Mouse (Mus musculus): ENCODE measurements around the gene Pbx4. TPM values are rescaled to one million over a fixed set of nuclear protein-coding genes. Genes with fewer than 3 reads are reported as not detected.

The Pbx4 gene
- polyA plus RNA-seq, 1 experiment from 2014 or later: 3.1 TPM

GRCm38 (mm10) chr8:69799261-69799660, 33.0 kb upstream of the Pbx4 start:
- peaks cover 100% of the 10 kb centered on the region for H3K36me3 ChIP-seq
- no peaks in the 10 kb centered on the region for H3K4me1 ChIP-seq
- no peak overlapping the region for H3K27ac ChIP-seq
- no peaks in the 10 kb centered on the region for H3K9me3 ChIP-seq (replicated peaks)
- no peak for ATAC-seq
- H3K27me3 ChIP-seq (replicated peaks): no peaks in the 10 kb centered on the region
- 88% methylated on average over 8 of the region's 8 CpGs for WGBS (ENCODE audit: insufficient replicate concordance)
- no peak overlapping the region for H3K9ac ChIP-seq
- no peak overlapping the region for H3K4me2 ChIP-seq
- no peak overlapping the region for H3K4me3 ChIP-seq

GRCm38 (mm10) chr8:69799946-69800345, 32.3 kb upstream of the Pbx4 start:
- WGBS (ENCODE audit: insufficient replicate concordance): 81% methylated on average over 5 of the region's 5 CpGs
- Histone ChIP-seq H3K4me3 (no peak overlapping the region), H3K36me3 (peaks cover 99% of the 10 kb centered on the region), H3K9ac (no peak overlapping the region), H3K4me2 (no peak overlapping the region), H3K27me3 (replicated peaks) (no peaks in the 10 kb centered on the region), H3K4me1 (no peaks in the 10 kb centered on the region), H3K27ac (no peak overlapping the region), H3K9me3 (replicated peaks) (no peaks in the 10 kb centered on the region)
- ATAC-seq: no peak

- no peak for ATAC-seq
- Histone ChIP-seq H3K9me3 (replicated peaks) (no peaks in the 10 kb centered on the region), H3K4me1 (no peaks in the 10 kb centered on the region), H3K4me2 (no peak overlapping the region), H3K9ac (no peak overlapping the region), H3K27ac (no peak overlapping the region), H3K36me3 (peaks cover 99% of the 10 kb centered on the region), H3K27me3 (replicated peaks) (no peaks in the 10 kb centered on the region), H3K4me3 (no peak overlapping the region)
- 81% methylated on average over 4 of the region's 4 CpGs for WGBS (ENCODE audit: insufficient replicate concordance)
Observed at GRCm38 (mm10) chr8:69801796-69802195, 30.5 kb upstream of the Pbx4 start.

GRCm38 (mm10) chr8:69802216-69802615, 30.1 kb upstream of the Pbx4 start:
- no peak overlapping the region for H3K4me2 ChIP-seq
- no peak overlapping the region for H3K9ac ChIP-seq
- no peak overlapping the region for H3K4me3 ChIP-seq
- no peak overlapping the region for H3K27ac ChIP-seq
- H3K27me3 ChIP-seq (replicated peaks): no peaks in the 10 kb centered on the region
- H3K36me3 ChIP-seq: peaks cover 99% of the 10 kb centered on the region
- ATAC-seq: no peak
- no peaks in the 10 kb centered on the region for H3K9me3 ChIP-seq (replicated peaks)
- no peaks in the 10 kb centered on the region for H3K4me1 ChIP-seq

- Histone ChIP-seq H3K27me3 (replicated peaks) (no peaks in the 10 kb centered on the region), H3K4me1 (peaks cover 7% of the 10 kb centered on the region), H3K27ac (no peak overlapping the region), H3K36me3 (peaks cover 99% of the 10 kb centered on the region), H3K9me3 (replicated peaks) (no peaks in the 10 kb centered on the region), H3K9ac (no peak overlapping the region), H3K4me3 (no peak overlapping the region), H3K4me2 (no peak overlapping the region)
- WGBS (ENCODE audit: insufficient replicate concordance): 89% methylated on average over 7 of the region's 7 CpGs
- no peak for ATAC-seq
Observed at GRCm38 (mm10) chr8:69803366-69803765, 28.9 kb upstream of the Pbx4 start.

- Histone ChIP-seq H3K4me2 (no peak overlapping the region), H3K9ac (no peak overlapping the region), H3K9me3 (replicated peaks) (no peaks in the 10 kb centered on the region), H3K27ac (no peak overlapping the region), H3K4me1 (peaks cover 19% of the 10 kb centered on the region), H3K27me3 (replicated peaks) (no peaks in the 10 kb centered on the region), H3K36me3 (peaks cover 87% of the 10 kb centered on the region), H3K4me3 (no peak overlapping the region)
- ATAC-seq: no peak
- WGBS (ENCODE audit: insufficient replicate concordance): 85% methylated on average over 6 of the region's 6 CpGs
Observed at GRCm38 (mm10) chr8:69804537-69804936, 27.8 kb upstream of the Pbx4 start.

GRCm38 (mm10) chr8:69805086-69805485, 27.2 kb upstream of the Pbx4 start:
- Histone ChIP-seq H3K9me3 (replicated peaks) (no peaks in the 10 kb centered on the region), H3K36me3 (peaks cover 83% of the 10 kb centered on the region), H3K9ac (no peak overlapping the region), H3K4me1 (peaks cover 23% of the 10 kb centered on the region), H3K27me3 (replicated peaks) (no peaks in the 10 kb centered on the region), H3K27ac (no peak overlapping the region), H3K4me3 (no peak overlapping the region), H3K4me2 (no peak overlapping the region)
- 87% methylated on average over 10 of the region's 10 CpGs for WGBS (ENCODE audit: insufficient replicate concordance)
- ATAC-seq: no peak

- no peaks in the 10 kb centered on the region for H3K9me3 ChIP-seq (replicated peaks)
- no peak overlapping the region for H3K4me3 ChIP-seq
- ATAC-seq: no peak
- peaks cover 83% of the 10 kb centered on the region for H3K36me3 ChIP-seq
- 90% methylated on average over 9 of the region's 9 CpGs for WGBS (ENCODE audit: insufficient replicate concordance)
- no peak overlapping the region for H3K9ac ChIP-seq
- H3K27ac ChIP-seq: no peak overlapping the region
- no peaks in the 10 kb centered on the region for H3K27me3 ChIP-seq (replicated peaks)
- H3K4me2 ChIP-seq: no peak overlapping the region
- H3K4me1 ChIP-seq: peaks cover 23% of the 10 kb centered on the region
Observed at GRCm38 (mm10) chr8:69805491-69805890, 26.8 kb upstream of the Pbx4 start.

GRCm38 (mm10) chr8:69807236-69807635, 25.1 kb upstream of the Pbx4 start:
- H3K4me3 ChIP-seq: no peak overlapping the region
- WGBS (ENCODE audit: insufficient replicate concordance): 86% methylated on average over 5 of the region's 5 CpGs
- no peaks in the 10 kb centered on the region for H3K27me3 ChIP-seq (replicated peaks)
- H3K9me3 ChIP-seq (replicated peaks): no peaks in the 10 kb centered on the region
- no peak overlapping the region for H3K9ac ChIP-seq
- H3K4me1 ChIP-seq: peaks cover 23% of the 10 kb centered on the region
- no peak overlapping the region for H3K4me2 ChIP-seq
- 0 out of 2 replicates have a peak overlapping the region, but pooled peaks have one; percentile 1 for H3K27ac ChIP-seq
- no peak for ATAC-seq
- H3K36me3 ChIP-seq: peaks cover 79% of the 10 kb centered on the region

- peaks cover 68% of the 10 kb centered on the region for H3K36me3 ChIP-seq
- H3K9me3 ChIP-seq (replicated peaks): no peaks in the 10 kb centered on the region
- peak within 1 kb of the TSS; percentile 98 for H3K4me2 ChIP-seq
- peak; percentile 73 for ATAC-seq
- H3K27ac ChIP-seq: peak within 1 kb of the TSS; percentile 17; the same call in 1 of the 2 replicates
- peaks cover 23% of the 10 kb centered on the region for H3K4me1 ChIP-seq
- WGBS (ENCODE audit: insufficient replicate concordance): 4% methylated on average over 28 of the region's 28 CpGs
- peak within 1 kb of the TSS; percentile 65 for H3K4me3 ChIP-seq
- peak within 1 kb of the TSS; percentile 72 for H3K9ac ChIP-seq
- no peaks in the 10 kb centered on the region for H3K27me3 ChIP-seq (replicated peaks)
Observed at GRCm38 (mm10) chr8:69808094-69808863, 24.0 kb upstream of the Pbx4 start, which contains the start of gene Gmip. Gene Gmip, plus strand, starts transcription at chr8:69808679.

GRCm38 (mm10) chr8:69808864-69809403, 23.4 kb upstream of the Pbx4 start:
- peak; percentile 46 for ATAC-seq
- H3K9ac ChIP-seq: peak overlapping the region; percentile 72
- H3K27ac ChIP-seq: peak overlapping the region; percentile 17; the same call in 1 of the 2 replicates
- peaks cover 68% of the 10 kb centered on the region for H3K36me3 ChIP-seq
- WGBS (ENCODE audit: insufficient replicate concordance): under 1% methylated on average over 23 of the region's 23 CpGs
- H3K4me2 ChIP-seq: peak overlapping the region; percentile 98
- H3K4me1 ChIP-seq: peaks cover 23% of the 10 kb centered on the region
- H3K9me3 ChIP-seq (replicated peaks): no peaks in the 10 kb centered on the region
- H3K4me3 ChIP-seq: peak overlapping the region; percentile 65
- H3K27me3 ChIP-seq (replicated peaks): no peaks in the 10 kb centered on the region

- peaks cover 70% of the 10 kb centered on the region for H3K36me3 ChIP-seq
- H3K9me3 ChIP-seq (replicated peaks): no peaks in the 10 kb centered on the region
- no peaks in the 10 kb centered on the region for H3K27me3 ChIP-seq (replicated peaks)
- H3K4me1 ChIP-seq: peaks cover 23% of the 10 kb centered on the region
- no peak for ATAC-seq
- no peak overlapping the region for H3K27ac ChIP-seq
- 40% methylated on average over 3 of the region's 3 CpGs for WGBS (ENCODE audit: insufficient replicate concordance)
- no peak overlapping the region for H3K9ac ChIP-seq
- H3K4me3 ChIP-seq: no peak overlapping the region
- peak overlapping the region; percentile 98 for H3K4me2 ChIP-seq
Observed at GRCm38 (mm10) chr8:69809820-69810219, 22.5 kb upstream of the Pbx4 start.
